16 mouse cellular contexts compared by ENCODE assay signal in genomic region chr9:62480898-62481642, GRCm38 (mm10). TPM values are rescaled to one million over a fixed set of nuclear protein-coding genes. Genes with fewer than 3 reads are reported as not detected.
DNase-seq lines count a peak whose midpoint lies in the region; ATAC-seq lines count a peak whose summit lies in the region.
"Had no signal": no experiment of that assay in that cellular context is flagged by ENCODE, and none has a peak within 500 bp of the region (broad histone marks: within the 10 kb centered on the region; RNA-seq: fewer than 3 reads in every experiment).

No protein-coding gene starts in this region.

- no peaks in the 10 kb centered on the region for H3K9me3 ChIP-seq in forebrain, embryonic 16.5 days (ENCODE audit: control insufficient read depth, low read length)
- no peaks in the 10 kb centered on the region for H3K9me3 ChIP-seq in midbrain, embryonic 14.5 days (ENCODE audit: control insufficient read depth, low read length)
- H3K9me3 ChIP-seq: intestine, embryonic 15.5 days had no signal

- peaks cover 55% of the 10 kb centered on the region for H3K4me1 ChIP-seq in forebrain, embryonic 16.5 days (replicated peaks; ENCODE audit: control insufficient read depth, insufficient read depth, low read length)
- H3K4me1 ChIP-seq in midbrain, embryonic 14.5 days (ENCODE audit: control insufficient read depth, insufficient read depth, low read length) = peaks cover 22% of the 10 kb centered on the region

- H3K27ac ChIP-seq in forebrain, embryonic 16.5 days (ENCODE audit: low read length) = peak overlapping the region; percentile 95
- peak overlapping the region; percentile 79 for H3K27ac ChIP-seq in midbrain, embryonic 14.5 days (replicated peaks; ENCODE audit: low read depth, low read length)
- H3K27ac ChIP-seq: heart, adult 2 months; intestine, embryonic 15.5 days had no signal

- no peak for DNase-seq in frontal cortex, postnatal 10 days (ENCODE audit: low spot score in 2 of 2)
- DNase-seq in brain, adult 2 months (ENCODE audit: low read depth, low spot score) = peak; percentile 71
- peak; percentile 41 for DNase-seq in midbrain, embryonic 14.5 days
- no peak for DNase-seq in liver
- DNase-seq in thymus, postnatal 4 days = no peak
- DNase-seq in yolk sac, embryonic 10.5 days (ENCODE audit: low spot score) = no peak
- DNase-seq: adrenal gland, postnatal 10 days; cerebellum, adult 11 months; heart, adult 2 months; heart, postnatal 10 days; kidney, postnatal 36 days; lung, embryonic 14.5 days; thymus, postnatal 14 days had no signal

- 36% methylated on average over 6 of the region's 6 CpGs for WGBS in forebrain, embryonic 16.5 days
- 55% methylated on average over 6 of the region's 6 CpGs for WGBS in midbrain, embryonic 14.5 days

- ATAC-seq in frontal cortex, adult (ENCODE audit: low TSS enrichment) = 0 out of 2 replicates have a peak, but pooled peaks have one; percentile 17
- peak; percentile 60 for ATAC-seq in forebrain, embryonic 16.5 days
- no peak for ATAC-seq in midbrain, embryonic 14.5 days (ENCODE audit: low FRiP score, low TSS enrichment)
- ATAC-seq: intestine, embryonic 15.5 days had no signal

- peak overlapping the region; percentile 43 for H3K9ac ChIP-seq in forebrain, embryonic 16.5 days (replicated peaks; ENCODE audit: low read depth, low read length)
- H3K9ac ChIP-seq in midbrain, embryonic 14.5 days (replicated peaks; ENCODE audit: low read length) = no peak overlapping the region
- H3K9ac ChIP-seq: intestine, embryonic 15.5 days; lung, embryonic 14.5 days had no signal

- H3K27me3 ChIP-seq in forebrain, embryonic 16.5 days (replicated peaks; ENCODE audit: control insufficient read depth, insufficient read depth, low read length) = no peaks in the 10 kb centered on the region
- H3K27me3 ChIP-seq in midbrain, embryonic 14.5 days (ENCODE audit: control insufficient read depth, insufficient read depth, low read length) = no peaks in the 10 kb centered on the region
- H3K27me3 ChIP-seq: intestine, embryonic 15.5 days had no signal

- H3K4me2 ChIP-seq in forebrain, embryonic 16.5 days (ENCODE audit: low read length) = no peak overlapping the region
- no peak overlapping the region for H3K4me2 ChIP-seq in midbrain, embryonic 14.5 days (ENCODE audit: low read length)
- H3K4me2 ChIP-seq: intestine, embryonic 15.5 days; lung, embryonic 14.5 days had no signal

- no peaks in the 10 kb centered on the region for H3K36me3 ChIP-seq in forebrain, embryonic 16.5 days (ENCODE audit: control insufficient read depth, insufficient read depth)
- H3K36me3 ChIP-seq in midbrain, embryonic 14.5 days (ENCODE audit: control insufficient read depth, insufficient read depth, low read length) = no peaks in the 10 kb centered on the region
- H3K36me3 ChIP-seq: intestine, embryonic 15.5 days had no signal

- no peak overlapping the region for H3K4me3 ChIP-seq in forebrain, embryonic 16.5 days (replicated peaks; ENCODE audit: low read length)
- no peak overlapping the region for H3K4me3 ChIP-seq in midbrain, embryonic 14.5 days (replicated peaks; ENCODE audit: low read depth, low read length)
- H3K4me3 ChIP-seq: heart, adult 2 months; intestine, embryonic 15.5 days had no signal

RNA-seq across cellular contexts. Expression of gene Coro2b, which starts 55.8 kb away (rescaled TPM):
- 41.7 and 44.9 TPM in 2 replicates for polyA plus RNA-seq in forebrain, embryonic 16.5 days (2015; fragmentation: Nextera tagmentation; extraction: Ambion mirVana)
- 33.2 and 34.5 TPM in 2 replicates for polyA plus RNA-seq in midbrain, embryonic 14.5 days (2014; fragmentation: Nextera tagmentation; extraction: Ambion mirVana)

Comparison
In these comparisons a context has a peak if more than half of its experiments do, and no peak if none do; other contexts are left out.
1. DNase-seq: peak in brain, adult 2 months (single experiment) and midbrain, embryonic 14.5 days (single experiment); none in frontal cortex, postnatal 10 days (0 of 2), liver (single experiment), thymus, postnatal 4 days (single experiment) and yolk sac, embryonic 10.5 days (single experiment).